Mouse (Mus musculus) central nervous system, embryonic 11.5 days (tissue): ENCODE results near the gene Plscr1. TPM values are rescaled to one million over a fixed set of nuclear protein-coding genes. Genes with fewer than 3 reads are reported as not detected.

Experiments used
- polyA plus RNA-seq: library from polyadenylated mRNA; depleted of rRNA; stranded (reverse); fragments of >200 nt; gene quantifications from 2 replicates; pipeline ENCODE4 v1.2.3, GENCODE M21; 2012; rRNA removed

Gene Plscr1
- 18.4 and 19.8 TPM in 2 replicates for polyA plus RNA-seq

GRCm38 (mm10) chr9:92249447-92249852, at the start of gene Plscr1:
Plscr1 (plus strand) TSS chr9:92249750.

GRCm38 (mm10) chr9:92275486-92276207, 26.1 kb downstream of the Plscr1 start, which contains the start of gene Plscr2:
Plscr2 (plus strand) TSS chr9:92275602.

GRCm38 (mm10) chr9:92309077-92309476, 59.5 kb downstream of the Plscr1 start, which contains the start of gene 1700057G04Rik:
1700057G04Rik (plus strand) TSS chr9:92309377.

Other genes starting within 250 kb of the Plscr1 start
- gene Plscr5, start 56.8 kb upstream of the Plscr1 start, polyA plus RNA-seq: 0.05 TPM in 1 of 2 replicates, not detected in the other
- gene Plscr2, start 25.9 kb downstream of the Plscr1 start, polyA plus RNA-seq: 0.54 and 0.61 TPM in 2 replicates
- gene 1700057G04Rik, start 59.6 kb downstream of the Plscr1 start, polyA plus RNA-seq: not detected in 2 replicates
- 0.61 and 1.9 TPM in 2 replicates for gene Plscr4, start 207.6 kb downstream of the Plscr1 start, polyA plus RNA-seq